Mouse (Mus musculus) spleen, adult 2 months (tissue): ENCODE data around the gene Akap5.

Source experiments
- CTCF ChIP-seq: fragments of 200-500 bp; IDR thresholded peaks from 2 replicates; pipeline ENCODE4 v1.5.1; 2011; ENCODE audit warnings: mild to moderate bottlenecking, inconsistent platforms; ENCODE audit not compliant: insufficient read depth, insufficient read length, insufficient replicate concordance; ENCODE audit errors: extremely low read depth
- POLR2A ChIP-seq: fragments of 200-500 bp; IDR thresholded peaks from 2 replicates; pipeline ENCODE4 v1.6.1; 2011; ENCODE audit warnings: low read depth, low read length, inconsistent platforms

DNA sequence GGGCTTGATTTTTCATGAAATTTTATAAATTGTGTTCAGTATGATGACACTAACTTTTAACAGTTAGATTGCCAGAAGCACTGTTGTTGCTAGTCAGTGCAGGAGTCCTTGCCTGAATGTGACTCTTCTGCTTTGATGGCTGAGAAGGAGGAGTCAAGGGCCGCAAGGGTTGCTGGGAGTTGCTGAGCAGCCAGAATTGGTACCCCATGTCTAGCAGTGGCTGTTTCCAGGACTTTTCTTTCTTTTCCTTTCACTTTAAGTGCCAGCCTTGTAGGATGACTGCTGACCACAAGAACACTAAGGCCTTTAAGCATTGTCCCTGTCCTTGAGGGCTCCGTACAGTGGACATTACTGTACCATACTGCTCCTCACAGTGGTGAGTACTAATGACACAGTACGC is 53.0 kb downstream of the Akap5 start:
- TF ChIP-seq POLR2A (no peak), CTCF (no peak)
